Mouse (Mus musculus): Measurements from ENCODE around the gene Olfr382.
"Not testable (repeated sequence)": the region's sequence is repeated elsewhere in the genome, so short reads cannot be mapped to it uniquely, and the experiment has no call there.

Olfr382 gene

GRCm38 (mm10) chr11:73517097-73517496, at the start of gene Olfr382:
Gene Olfr382, minus strand, starts transcription at chr11:73517197.
- no peak for DNase-seq (ENCODE audit: low read depth)

DNA sequence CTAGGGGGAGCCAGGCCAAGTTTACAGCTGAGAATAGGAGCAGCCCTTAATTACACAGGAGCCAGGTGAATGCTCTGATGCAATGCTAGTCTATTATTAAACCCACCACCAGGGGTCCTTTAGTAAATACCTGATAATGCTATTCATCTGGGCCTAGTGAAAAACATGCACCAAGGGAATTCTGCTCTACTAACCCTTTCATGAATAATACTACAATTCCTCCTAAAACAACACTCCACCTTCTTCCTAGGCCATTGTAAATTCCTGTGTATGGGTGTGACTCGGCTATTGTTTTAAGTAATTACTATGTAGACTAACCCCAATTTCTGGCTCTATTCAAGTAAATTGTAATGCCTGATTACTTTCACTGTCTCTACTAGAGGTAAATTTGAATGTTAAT, 12.0 kb upstream of the Olfr382 start:
- DNase-seq (ENCODE audit: low read depth), result not testable (repeated sequence)

DNA sequence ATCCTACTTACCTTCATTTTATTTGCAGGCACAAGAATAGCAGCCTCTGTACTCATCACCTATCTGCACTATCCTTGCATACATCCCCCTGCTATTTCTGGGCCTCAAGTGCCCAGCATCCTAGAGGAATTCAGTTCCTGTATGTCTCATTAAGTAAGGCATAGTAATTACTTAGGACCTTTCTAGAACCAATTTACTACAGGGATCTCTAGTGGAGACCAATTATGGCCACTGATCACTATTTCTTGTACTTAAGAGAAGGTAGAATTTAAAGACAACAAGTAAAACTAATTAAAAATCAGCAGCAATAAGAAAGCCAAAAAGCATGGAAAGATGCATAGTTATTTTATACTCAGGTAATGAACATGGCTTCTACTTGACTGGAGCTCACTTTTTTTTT, 25.5 kb downstream of the Olfr382 start, which contains the start of gene Olfr381:
Gene Olfr381, minus strand, starts transcription at position 101 of the 400 bp plus-strand sequence.
- no peak for DNase-seq (ENCODE audit: low read depth)
